Mouse (Mus musculus) MEL (cell line): Measurements from ENCODE around the gene Gtdc1. TPM values are rescaled to one million over a fixed set of nuclear protein-coding genes. Genes with fewer than 3 reads are reported as not detected.

Source experiments
- DNase-seq: peaks from one replicate; pipeline ENCODE4 v3.0.0; 2011; ENCODE audit warnings: low read depth, low spot score
- H3K27ac ChIP-seq: 2 replicates; pipeline ENCODE4 v1.5.1; 2012; ENCODE audit warnings: low read depth, mild to moderate bottlenecking, control low read depth, low read length, moderate library complexity; ENCODE audit not compliant: control insufficient read depth
- H3K27me3 ChIP-seq, 2 experiments: fragments of 150-350 bp in 1 of 2; sonication (generic) in 1 of 2; 2 replicates each; pipeline ENCODE4 v1.6.1; 2012; ENCODE audit warnings: low read length in 2 of 2, mild to moderate bottlenecking in 2 of 2, improper control_type of control experiment in 1 of 2, moderate library complexity in 1 of 2; ENCODE audit not compliant: insufficient read depth in 2 of 2, control insufficient read depth in 1 of 2
- H3K36me3 ChIP-seq, 2 experiments: 2 replicates each; pipeline ENCODE4 v1.6.1; 2012 to 2014; ENCODE audit warnings: low read length in 2 of 2, improper control_type of control experiment in 1 of 2, inconsistent platforms in 1 of 2, mild to moderate bottlenecking in 1 of 2; ENCODE audit not compliant: insufficient read depth in 2 of 2, control insufficient read depth in 1 of 2
- H3K4me1 ChIP-seq, 2 experiments: fragments of 150-350 bp in 1 of 2; sonication (generic) in 1 of 2; 2 replicates each; pipeline ENCODE4 v1.6.1; 2012; ENCODE audit warnings: low read length in 2 of 2, improper control_type of control experiment in 1 of 2, mild to moderate bottlenecking in 1 of 2; ENCODE audit not compliant: insufficient read depth in 2 of 2, control insufficient read depth in 1 of 2
- H3K4me3 ChIP-seq, 2 experiments: fragments of 150-350 bp in 1 of 2; sonication (generic) in 1 of 2; 2 replicates each; pipeline ENCODE4 v1.5.1; 2012; ENCODE audit warnings: low read depth in 2 of 2, low read length in 2 of 2, mild to moderate bottlenecking in 2 of 2, moderate library complexity in 2 of 2, control low read depth in 1 of 2, improper control_type of control experiment in 1 of 2; ENCODE audit not compliant: control insufficient read depth in 1 of 2, insufficient read depth in 1 of 2
- H3K79me2 ChIP-seq: 2 replicates; pipeline ENCODE4 v1.6.1; 2012; ENCODE audit warnings: mild to moderate bottlenecking, low read length, moderate library complexity; ENCODE audit not compliant: control insufficient read depth, poor library complexity, insufficient read depth
- H3K9ac ChIP-seq: 2 replicates; pipeline ENCODE4 v1.6.1; 2012; ENCODE audit warnings: low read depth, mild to moderate bottlenecking, control low read depth, low read length, moderate library complexity; ENCODE audit not compliant: control insufficient read depth, poor library complexity, severe bottlenecking
- H3K9me3 ChIP-seq: fragments of 150-350 bp; sonication (generic); replicated peaks from 2 replicates; pipeline ENCODE4 v1.6.1; 2012; ENCODE audit warnings: mild to moderate bottlenecking, low read length, improper control_type of control experiment, moderate library complexity; ENCODE audit not compliant: insufficient read depth
- BHLHE40 ChIP-seq: IDR thresholded peaks from 2 replicates; pipeline ENCODE4 v1.6.1; 2012; ENCODE audit warnings: low read depth, mild to moderate bottlenecking, inconsistent platforms, low read length, improper control_type of control experiment, borderline replicate concordance
- CHD2 ChIP-seq: IDR thresholded peaks from 2 replicates; pipeline ENCODE4 v1.6.1; 2011; ENCODE audit warnings: low read length, improper control_type of control experiment
- EP300 ChIP-seq, 2 experiments: IDR thresholded peaks; 2 replicates each; pipeline ENCODE4 v1.6.1; 2011; ENCODE audit warnings: improper control_type of control experiment in 2 of 2, low read length in 2 of 2, low read depth in 1 of 2, mild to moderate bottlenecking in 1 of 2
- ETS1 ChIP-seq: IDR thresholded peaks from 2 replicates; pipeline ENCODE4 v1.6.1; 2012; ENCODE audit warnings: low read depth, mild to moderate bottlenecking, inconsistent platforms, low read length, improper control_type of control experiment, moderate library complexity
- GABPA ChIP-seq: IDR thresholded peaks from 2 replicates; pipeline ENCODE4 v1.6.1; 2012; ENCODE audit warnings: low read depth, mild to moderate bottlenecking, inconsistent platforms, low read length, improper control_type of control experiment, moderate library complexity
- GATA1 ChIP-seq: IDR thresholded peaks from 2 replicates; pipeline ENCODE4 v1.6.1; 2011; ENCODE audit warnings: low read depth, low read length, improper control_type of control experiment
- KAT2A ChIP-seq: conservative IDR thresholded peaks from 2 replicates; pipeline ENCODE4 v1.6.1; 2012; ENCODE audit warnings: low read depth, low read length, improper control_type of control experiment, inconsistent platforms
- MAX ChIP-seq: IDR thresholded peaks from 2 replicates; pipeline ENCODE4 v1.6.1; 2011; ENCODE audit warnings: low read length, improper control_type of control experiment
- MXI1 ChIP-seq: IDR thresholded peaks from 2 replicates; pipeline ENCODE4 v1.6.1; 2011; ENCODE audit warnings: mild to moderate bottlenecking, low read depth, low read length, improper control_type of control experiment
- MYB ChIP-seq: IDR thresholded peaks from 2 replicates; pipeline ENCODE4 v1.6.1; 2011; ENCODE audit warnings: mild to moderate bottlenecking, low read depth, low read length, improper control_type of control experiment
- MYC ChIP-seq: IDR thresholded peaks from 2 replicates; pipeline ENCODE4 v1.6.1; 2011; ENCODE audit warnings: low read depth, mild to moderate bottlenecking, low read length, improper control_type of control experiment, moderate library complexity
- NELFE ChIP-seq: IDR thresholded peaks from 2 replicates; pipeline ENCODE4 v1.6.1; 2011; ENCODE audit warnings: low read depth, low read length, improper control_type of control experiment
- NRF1 ChIP-seq: IDR thresholded peaks from 2 replicates; pipeline ENCODE4 v1.6.1; 2014; ENCODE audit warnings: low read depth, mild to moderate bottlenecking, inconsistent platforms, low read length, improper control_type of control experiment, moderate library complexity; ENCODE audit not compliant: poor library complexity, insufficient read depth, severe bottlenecking
- POLR2A ChIP-seq, 2 experiments: IDR thresholded peaks; 2 replicates each; pipeline ENCODE4 v1.6.1; 2011 to 2012; ENCODE audit warnings: low read length in 2 of 2, mild to moderate bottlenecking in 2 of 2, control low read depth in 1 of 2, improper control_type of control experiment in 1 of 2, low read depth in 1 of 2, moderate library complexity in 1 of 2; ENCODE audit not compliant: control insufficient read depth in 1 of 2, insufficient read depth in 1 of 2, poor library complexity in 1 of 2
- POLR2AphosphoS2 ChIP-seq: IDR thresholded peaks from 2 replicates; pipeline ENCODE4 v1.6.1; 2011; ENCODE audit warnings: low read length, improper control_type of control experiment
- POLR2AphosphoS5 ChIP-seq: IDR thresholded peaks from 2 replicates; pipeline ENCODE4 v1.6.1; 2012; ENCODE audit warnings: low read depth, borderline replicate concordance, mild to moderate bottlenecking, inconsistent platforms, low read length, moderate library complexity, mixed read lengths
- RAD21 ChIP-seq: IDR thresholded peaks from 2 replicates; pipeline ENCODE4 v1.6.1; 2011; ENCODE audit warnings: mild to moderate bottlenecking, low read depth, low read length, improper control_type of control experiment
- RCOR1 ChIP-seq: IDR thresholded peaks from 2 replicates; pipeline ENCODE4 v1.6.1; 2012; ENCODE audit warnings: low read depth, mild to moderate bottlenecking, inconsistent platforms, low read length, improper control_type of control experiment
- SIN3A ChIP-seq: IDR thresholded peaks from 2 replicates; pipeline ENCODE4 v1.6.1; 2012; ENCODE audit warnings: low read length, improper control_type of control experiment, inconsistent platforms
- TAL1 ChIP-seq: IDR thresholded peaks from 2 replicates; pipeline ENCODE4 v1.6.1; 2012; ENCODE audit warnings: mild to moderate bottlenecking, inconsistent platforms, low read length, moderate library complexity, mixed read lengths
- TBP ChIP-seq: IDR thresholded peaks from 2 replicates; pipeline ENCODE4 v1.8.0; 2011; ENCODE audit warnings: low read depth, low read length, improper control_type of control experiment
- USF1 ChIP-seq: IDR thresholded peaks from 2 replicates; pipeline ENCODE4 v1.6.1; 2014; ENCODE audit warnings: low read depth, mild to moderate bottlenecking, inconsistent platforms, low read length, improper control_type of control experiment, moderate library complexity
- USF2 ChIP-seq, 2 experiments: IDR thresholded peaks; 2 replicates each; pipeline ENCODE4 v1.6.1; 2011 to 2012; ENCODE audit warnings: improper control_type of control experiment in 2 of 2, low read length in 2 of 2, borderline replicate concordance in 1 of 2, inconsistent platforms in 1 of 2, low read depth in 1 of 2, mild to moderate bottlenecking in 1 of 2; ENCODE audit not compliant: insufficient read depth in 1 of 2
- ZC3H11A ChIP-seq: IDR thresholded peaks from 2 replicates; pipeline ENCODE4 v1.6.1; 2012; ENCODE audit warnings: low read depth, mild to moderate bottlenecking, inconsistent platforms, low read length, improper control_type of control experiment
- ZKSCAN1 ChIP-seq: IDR thresholded peaks from 2 replicates; pipeline ENCODE4 v1.6.1; 2012; ENCODE audit warnings: low read depth, mild to moderate bottlenecking, inconsistent platforms, low read length, improper control_type of control experiment, moderate library complexity
- ZMIZ1 ChIP-seq: IDR thresholded peaks from 2 replicates; pipeline ENCODE4 v1.6.1; 2012; ENCODE audit warnings: low read depth, mild to moderate bottlenecking, inconsistent platforms, low read length, improper control_type of control experiment, moderate library complexity
- polyA plus RNA-seq, 2 experiments: library from polyadenylated mRNA; stranded (reverse) in 1 of 2; unstranded in 1 of 2; fragments of >175 nt in 1 of 2; fragments of >200 nt in 1 of 2; gene quantifications; 2 replicates each; pipeline versions ENCODE4 v1.2.1 to v1.2.4; 2012; ENCODE audit warnings: low replicate concordance in 2 of 2, low read depth in 1 of 2; ENCODE audit not compliant: insufficient read length in 2 of 2, insufficient read depth in 1 of 2, missing spikeins in 1 of 2
- total RNA-seq: library from RNA; depleted of rRNA; stranded (reverse); fragments of 300-350 nt; gene quantifications from 2 replicates; pipeline ENCODE4 v1.2.3, GENCODE M21; 2012

Gene Gtdc1
- total and polyA plus RNA-seq, 3 experiments: 7.2 to 14.3 TPM; not detected in 1

GRCm38 (mm10) chr2:44920471-44920870 is 7.0 kb downstream of the Gtdc1 start:
- no peaks in the 10 kb centered on the region for H3K9me3 ChIP-seq
- TF ChIP-seq ETS1: peak; percentile 39; the same call in 1 of the 2 replicates
- TF ChIP-seq MXI1: no peak
- TF ChIP-seq POLR2AphosphoS2: no peak
- TF ChIP-seq ZKSCAN1: no peak
- TF ChIP-seq BHLHE40: no peak
- TF ChIP-seq USF1: no peak
- TF ChIP-seq SIN3A: no peak
- TF ChIP-seq KAT2A: no peak
- TF ChIP-seq NRF1: no peak
- TF ChIP-seq EP300 (IDR thresholded peaks at IDR 0.05; ENCODE audit: low read depth in 1 of 2, low read length in 2 of 2): peak in 1 of 2 experiments; percentile 60; a peak in 2 of 4 replicates
- TF ChIP-seq POLR2A (IDR thresholded peaks at IDR 0.05; ENCODE audit: control insufficient read depth in 1 of 2, insufficient read depth in 1 of 2, low read depth in 1 of 2, low read length in 2 of 2, poor library complexity in 1 of 2): no peak
- TF ChIP-seq GABPA: no peak
- TF ChIP-seq RCOR1: no peak
- no peak for TF ChIP-seq TBP
- no peak for TF ChIP-seq MYB
- TF ChIP-seq NELFE: no peak
- no peak for TF ChIP-seq ZC3H11A
- no peak for TF ChIP-seq MYC
- peak; percentile 65 for TF ChIP-seq GATA1
- no peak for TF ChIP-seq ZMIZ1
- TF ChIP-seq MAX: no peak
- TF ChIP-seq USF2 (IDR thresholded peaks at IDR 0.05; ENCODE audit: borderline replicate concordance in 1 of 2, insufficient read depth in 1 of 2, low read depth in 1 of 2, low read length in 2 of 2): no peak
- TF ChIP-seq POLR2AphosphoS5: no peak
- TF ChIP-seq TAL1: no peak
- TF ChIP-seq RAD21: no peak
- no peak for TF ChIP-seq CHD2
- H3K36me3 ChIP-seq: peaks cover 0 to 54% of the 10 kb centered on the region in 2 experiments; a peak in 2 of 4 replicates
- H3K79me2 ChIP-seq: no peaks in the 10 kb centered on the region; the same call in 1 of the 2 replicates
- H3K4me3 ChIP-seq: no peak overlapping the region
- peaks cover 22 to 45% of the 10 kb centered on the region in 2 experiments for H3K4me1 ChIP-seq
- peak; percentile 29 for DNase-seq
- no peak overlapping the region for H3K9ac ChIP-seq
- H3K27me3 ChIP-seq: no peaks in the 10 kb centered on the region
- no peak overlapping the region for H3K27ac ChIP-seq
